Mouse (Mus musculus): ENCODE data around the gene Rps6kb2. TPM values are rescaled to one million over a fixed set of nuclear protein-coding genes. Genes with fewer than 3 reads are reported as not detected.

The Rps6kb2 gene
- polyA plus RNA-seq, 1 experiment from 2014 or later: 35.1 TPM

- no peak for ATAC-seq
- Histone ChIP-seq H3K36me3 (ENCODE audit: control insufficient read depth, insufficient read depth) (peaks cover 33% of the 10 kb centered on the region), H3K4me3 (ENCODE audit: low read depth, low read length) (no peak overlapping the region), H3K4me2 (replicated peaks; ENCODE audit: low read depth) (no peak overlapping the region), H3K9me3 (ENCODE audit: control insufficient read depth) (no peaks in the 10 kb centered on the region), H3K27ac (ENCODE audit: low read depth, low read length) (no peak overlapping the region), H3K9ac (ENCODE audit: low read depth, low read length) (no peak overlapping the region), H3K4me1 (replicated peaks; ENCODE audit: control insufficient read depth, insufficient read depth, low read length) (no peaks in the 10 kb centered on the region), H3K27me3 (replicated peaks; ENCODE audit: control insufficient read depth, insufficient read depth, low read length) (no peaks in the 10 kb centered on the region)
- TF ChIP-seq CTCF (IDR thresholded peaks at IDR 0.05; ENCODE audit: low read depth): no peak
- whole genome bisulfite sequencing: 87% methylated on average over 4 of the region's 4 CpGs
Measured at GRCm38 (mm10) chr19:4134354-4134753, 28.8 kb downstream of the Rps6kb2 start.

GRCm38 (mm10) chr19:4131768-4132167 lies 31.4 kb downstream of the Rps6kb2 start:
- Histone ChIP-seq H3K27me3 (replicated peaks; ENCODE audit: control insufficient read depth, insufficient read depth, low read length) (no peaks in the 10 kb centered on the region), H3K27ac (ENCODE audit: low read depth, low read length) (no peak overlapping the region), H3K4me1 (replicated peaks; ENCODE audit: control insufficient read depth, insufficient read depth, low read length) (0 out of 2 replicates have a peak, but pooled peaks cover 3% of the 10 kb centered on the region), H3K4me3 (ENCODE audit: low read depth, low read length) (no peak overlapping the region), H3K9me3 (ENCODE audit: control insufficient read depth) (no peaks in the 10 kb centered on the region), H3K36me3 (ENCODE audit: control insufficient read depth, insufficient read depth) (peaks cover 42% of the 10 kb centered on the region), H3K9ac (ENCODE audit: low read depth, low read length) (no peak overlapping the region), H3K4me2 (replicated peaks; ENCODE audit: low read depth) (no peak overlapping the region)
- 91% methylated on average over 2 of the region's 2 CpGs for WGBS
- ATAC-seq: no peak
- peak; percentile 50 for TF ChIP-seq CTCF (IDR thresholded peaks at IDR 0.05; ENCODE audit: low read depth)

GRCm38 (mm10) chr19:4131075-4131474 lies 32.1 kb downstream of the Rps6kb2 start:
- Histone ChIP-seq H3K4me1 (replicated peaks; ENCODE audit: control insufficient read depth, insufficient read depth, low read length) (0 out of 2 replicates have a peak, but pooled peaks cover 3% of the 10 kb centered on the region), H3K27me3 (replicated peaks; ENCODE audit: control insufficient read depth, insufficient read depth, low read length) (no peaks in the 10 kb centered on the region), H3K9me3 (ENCODE audit: control insufficient read depth) (no peaks in the 10 kb centered on the region), H3K9ac (ENCODE audit: low read depth, low read length) (no peak overlapping the region), H3K27ac (ENCODE audit: low read depth, low read length) (no peak overlapping the region), H3K4me2 (replicated peaks; ENCODE audit: low read depth) (no peak overlapping the region), H3K36me3 (ENCODE audit: control insufficient read depth, insufficient read depth) (peaks cover 42% of the 10 kb centered on the region), H3K4me3 (ENCODE audit: low read depth, low read length) (no peak overlapping the region)
- no peak for TF ChIP-seq CTCF (IDR thresholded peaks at IDR 0.05; ENCODE audit: low read depth)
- 89% methylated on average over 5 of the region's 5 CpGs for WGBS
- no peak for ATAC-seq

GRCm38 (mm10) chr19:4130106-4130505 lies 33.0 kb downstream of the Rps6kb2 start:
- H3K4me3 ChIP-seq (ENCODE audit: low read depth, low read length): no peak overlapping the region
- peaks cover 42% of the 10 kb centered on the region for H3K36me3 ChIP-seq (ENCODE audit: control insufficient read depth, insufficient read depth)
- no peaks in the 10 kb centered on the region for H3K27me3 ChIP-seq (replicated peaks; ENCODE audit: control insufficient read depth, insufficient read depth, low read length)
- ATAC-seq: no peak
- WGBS: 83% methylated on average over 4 of the region's 4 CpGs
- H3K4me1 ChIP-seq (replicated peaks; ENCODE audit: control insufficient read depth, insufficient read depth, low read length): 0 out of 2 replicates have a peak, but pooled peaks cover 4% of the 10 kb centered on the region
- H3K9me3 ChIP-seq (ENCODE audit: control insufficient read depth): no peaks in the 10 kb centered on the region
- no peak overlapping the region for H3K27ac ChIP-seq (ENCODE audit: low read depth, low read length)
- TF ChIP-seq CTCF (IDR thresholded peaks at IDR 0.05; ENCODE audit: low read depth): no peak
- H3K4me2 ChIP-seq (replicated peaks; ENCODE audit: low read depth): no peak overlapping the region
- H3K9ac ChIP-seq (ENCODE audit: low read depth, low read length): no peak overlapping the region

GRCm38 (mm10) chr19:4129462-4129861 lies 33.7 kb downstream of the Rps6kb2 start:
- TF ChIP-seq CTCF (IDR thresholded peaks at IDR 0.05; ENCODE audit: low read depth): no peak
- Histone ChIP-seq H3K27ac (ENCODE audit: low read depth, low read length) (no peak overlapping the region), H3K4me2 (replicated peaks; ENCODE audit: low read depth) (no peak overlapping the region), H3K4me1 (replicated peaks; ENCODE audit: control insufficient read depth, insufficient read depth, low read length) (0 out of 2 replicates have a peak, but pooled peaks cover 6% of the 10 kb centered on the region), H3K9ac (ENCODE audit: low read depth, low read length) (no peak overlapping the region), H3K36me3 (ENCODE audit: control insufficient read depth, insufficient read depth) (peaks cover 42% of the 10 kb centered on the region), H3K9me3 (ENCODE audit: control insufficient read depth) (no peaks in the 10 kb centered on the region), H3K27me3 (replicated peaks; ENCODE audit: control insufficient read depth, insufficient read depth, low read length) (no peaks in the 10 kb centered on the region), H3K4me3 (ENCODE audit: low read depth, low read length) (no peak overlapping the region)
- ATAC-seq: no peak
- WGBS: 89% methylated on average over 7 of the region's 7 CpGs

- no peaks in the 10 kb centered on the region for H3K27me3 ChIP-seq (replicated peaks; ENCODE audit: control insufficient read depth, insufficient read depth, low read length)
- 34% methylated on average over 7 of the region's 7 CpGs for WGBS
- no peaks in the 10 kb centered on the region for H3K9me3 ChIP-seq (ENCODE audit: control insufficient read depth)
- no peak for TF ChIP-seq CTCF (IDR thresholded peaks at IDR 0.05; ENCODE audit: low read depth)
- ATAC-seq: no peak
- H3K9ac ChIP-seq (ENCODE audit: low read depth, low read length): peak overlapping the region; percentile 83
- peaks cover 29% of the 10 kb centered on the region for H3K36me3 ChIP-seq (ENCODE audit: control insufficient read depth, insufficient read depth)
- peak overlapping the region; percentile 87 for H3K4me3 ChIP-seq (ENCODE audit: low read depth, low read length)
- 0 out of 2 replicates have a peak, but pooled peaks cover 6% of the 10 kb centered on the region for H3K4me1 ChIP-seq (replicated peaks; ENCODE audit: control insufficient read depth, insufficient read depth, low read length)
- peak overlapping the region; percentile 76 for H3K4me2 ChIP-seq (replicated peaks; ENCODE audit: low read depth)
- no peak overlapping the region for H3K27ac ChIP-seq (ENCODE audit: low read depth, low read length)
Measured at GRCm38 (mm10) chr19:4126759-4127495, 36.2 kb downstream of the Rps6kb2 start.

Data from intestine, postnatal 0 days (tissue).